Mouse (Mus musculus) ES-Bruce4 (cell line): ENCODE data around the gene Mrpl50. TPM values are rescaled to one million over a fixed set of nuclear protein-coding genes. Genes with fewer than 3 reads are reported as not detected.

Experiments
- H3K27ac ChIP-seq: 2 replicates; pipeline ENCODE4 v1.5.1; 2012; ENCODE audit warnings: low read length, inconsistent platforms; ENCODE audit not compliant: insufficient read depth
- H3K27me3 ChIP-seq: 2 replicates; pipeline ENCODE4 v1.6.1; 2012; ENCODE audit warnings: mild to moderate bottlenecking, low read length, inconsistent platforms; ENCODE audit not compliant: control insufficient read depth, poor library complexity, insufficient read depth, severe bottlenecking
- H3K36me3 ChIP-seq: 2 replicates; pipeline ENCODE4 v1.6.1; 2012; ENCODE audit warnings: inconsistent platforms, mild to moderate bottlenecking, low read length, moderate library complexity; ENCODE audit not compliant: control insufficient read depth, poor library complexity, insufficient read depth, severe bottlenecking
- H3K4me1 ChIP-seq: one replicate; pipeline ENCODE4 v1.8.1; 2011; ENCODE audit warnings: low read length; ENCODE audit not compliant: control insufficient read depth, insufficient read depth
- H3K4me3 ChIP-seq: 2 replicates; pipeline ENCODE4 v1.5.1; 2011; ENCODE audit warnings: low read depth, mild to moderate bottlenecking, low read length
- H3K9ac ChIP-seq: 2 replicates; pipeline ENCODE4 v1.6.1; 2012; ENCODE audit warnings: low read depth, mild to moderate bottlenecking, inconsistent platforms; ENCODE audit not compliant: poor library complexity, severe bottlenecking
- H3K9me3 ChIP-seq: replicated peaks from 2 replicates; pipeline ENCODE4 v1.6.1; 2012; ENCODE audit warnings: mild to moderate bottlenecking, low read length, inconsistent platforms; ENCODE audit not compliant: control insufficient read depth, poor library complexity, insufficient read depth, severe bottlenecking
- CTCF ChIP-seq: IDR thresholded peaks from one replicate; pipeline ENCODE4 v1.8.1; 2011; ENCODE audit warnings: low read depth, low read length
- EP300 ChIP-seq: IDR thresholded peaks from 2 replicates; pipeline ENCODE4 v1.6.1; 2011; ENCODE audit warnings: low read depth, low read length; ENCODE audit not compliant: insufficient read depth
- POLR2A ChIP-seq: IDR thresholded peaks from one replicate; pipeline ENCODE4 v1.8.1; 2011; ENCODE audit warnings: low read length; ENCODE audit not compliant: insufficient read depth
- polyA plus RNA-seq: library from polyadenylated mRNA; stranded (reverse); fragments of >200 nt; gene quantifications from 2 replicates; pipeline ENCODE4 v1.2.4, GENCODE M21; 2011; ENCODE audit warnings: low read depth; ENCODE audit not compliant: missing spikeins, insufficient read depth, insufficient read length

Mrpl50 gene
- polyA plus RNA-seq, 1 experiment = 44.4 TPM

DNA sequence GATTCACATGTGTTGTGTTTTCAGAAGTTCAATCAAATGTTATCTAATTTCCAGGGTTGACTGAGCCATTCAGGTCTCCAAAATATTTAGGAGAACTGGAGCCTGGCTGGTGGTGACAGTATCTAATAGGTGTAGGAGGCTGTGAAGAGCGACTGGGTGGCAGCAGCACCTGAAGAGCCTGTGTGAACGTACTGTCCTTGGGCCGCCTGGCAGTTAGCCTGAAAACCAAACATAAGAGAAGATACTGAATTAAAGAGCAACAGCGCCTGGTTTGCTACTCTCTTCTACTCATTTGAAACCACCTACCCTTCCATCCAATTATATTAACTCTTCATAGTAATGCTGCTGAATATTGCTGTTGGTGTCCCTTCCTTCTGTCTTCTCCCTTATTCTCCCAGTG is 15.8 kb upstream of the Mrpl50 start:
- Histone ChIP-seq H3K27me3 (no peaks in the 10 kb centered on the region), H3K9me3 (no peaks in the 10 kb centered on the region), H3K27ac (no peak overlapping the region), H3K36me3 (no peaks in the 10 kb centered on the region), H3K4me3 (no peak overlapping the region), H3K4me1 (no peaks in the 10 kb centered on the region), H3K9ac (no peak overlapping the region)
- TF ChIP-seq EP300 = no peak
- no peak for TF ChIP-seq CTCF
- TF ChIP-seq POLR2A = no peak

DNA sequence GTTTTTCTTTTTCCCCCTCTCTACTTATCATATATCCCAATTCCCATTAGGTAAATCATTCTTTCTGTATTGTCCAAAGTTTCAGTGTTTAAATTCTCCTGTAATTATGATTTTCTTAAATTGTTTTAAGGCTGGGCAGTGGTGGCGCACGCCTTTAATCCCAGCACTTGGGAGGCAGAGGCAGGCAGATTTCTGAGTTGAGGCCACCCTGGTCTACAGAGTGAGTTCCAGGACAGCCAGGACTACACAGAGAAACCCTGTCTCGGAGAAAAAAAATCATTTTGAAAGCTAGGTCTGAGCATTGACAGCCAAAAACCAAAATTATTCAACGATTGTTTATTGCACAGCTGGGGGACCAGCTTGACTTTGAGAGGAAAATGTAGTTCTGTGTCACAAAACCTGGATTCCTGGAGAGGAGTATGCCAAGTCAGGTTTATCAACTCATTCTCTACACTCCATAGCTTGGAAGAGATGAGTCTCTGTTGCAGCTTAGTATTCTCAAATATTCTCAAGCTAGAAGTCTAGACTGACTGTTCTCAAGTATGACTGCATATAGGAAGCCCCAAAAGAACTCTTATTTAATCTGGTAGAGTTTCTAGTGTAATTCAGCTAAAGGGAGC is 14.9 kb upstream of the Mrpl50 start:
- Histone ChIP-seq H3K36me3 (no peaks in the 10 kb centered on the region), H3K9ac (no peak overlapping the region), H3K9me3 (no peaks in the 10 kb centered on the region), H3K4me3 (no peak overlapping the region), H3K4me1 (no peaks in the 10 kb centered on the region), H3K27me3 (no peaks in the 10 kb centered on the region), H3K27ac (no peak overlapping the region)
- TF ChIP-seq CTCF (no peak), POLR2A (no peak), EP300 (no peak)

DNA sequence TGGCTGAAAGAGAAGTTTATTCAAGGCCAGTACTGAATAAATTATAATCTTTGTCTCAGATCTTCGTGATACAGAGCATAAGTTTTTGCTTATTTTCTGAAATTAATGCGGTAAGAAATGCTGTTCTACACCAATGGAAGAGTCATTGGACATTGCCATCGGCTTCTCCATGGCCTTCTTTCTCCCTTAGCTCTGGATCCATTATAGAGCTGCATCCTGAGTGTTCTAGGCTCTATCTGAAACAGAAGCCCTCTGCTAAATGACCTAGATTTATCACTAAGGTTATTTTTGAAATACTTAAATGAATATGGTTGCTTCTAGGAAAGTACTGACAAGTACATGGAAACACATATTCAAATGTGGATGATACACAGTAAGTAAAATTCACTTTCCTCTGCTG is 14.1 kb upstream of the Mrpl50 start:
- Histone ChIP-seq H3K27ac (no peak overlapping the region), H3K4me1 (no peaks in the 10 kb centered on the region), H3K9ac (no peak overlapping the region), H3K36me3 (0 out of 2 replicates have a peak, but pooled peaks cover under 1% of the 10 kb centered on the region), H3K4me3 (no peak overlapping the region), H3K9me3 (no peaks in the 10 kb centered on the region), H3K27me3 (no peaks in the 10 kb centered on the region)
- TF ChIP-seq POLR2A (no peak), EP300 (no peak), CTCF (no peak)

DNA sequence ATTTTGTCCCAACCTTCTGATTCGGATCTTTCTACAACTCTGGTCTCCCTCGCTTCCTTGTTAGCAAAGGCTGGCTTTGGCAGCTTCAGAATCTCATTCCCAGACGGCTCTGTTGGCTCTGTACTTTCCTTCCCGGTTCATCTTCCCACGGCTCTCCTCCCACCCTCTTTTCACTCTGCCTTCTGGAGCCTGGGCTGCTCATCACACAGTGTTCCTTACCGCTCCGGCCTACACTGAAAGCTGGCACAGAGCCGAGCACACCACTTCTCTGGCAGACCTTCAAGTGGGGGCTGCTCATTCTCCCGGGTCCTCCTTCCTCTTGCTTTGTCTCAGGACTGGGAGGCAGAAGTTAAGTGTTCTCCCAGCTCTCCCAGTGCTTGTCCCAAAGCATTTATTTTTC is 1.7 kb upstream of the Mrpl50 start:
- Histone ChIP-seq H3K4me1 (no peaks in the 10 kb centered on the region), H3K4me3 (no peak overlapping the region), H3K36me3 (no peaks in the 10 kb centered on the region), H3K9ac (no peak overlapping the region), H3K27me3 (no peaks in the 10 kb centered on the region), H3K27ac (no peak overlapping the region), H3K9me3 (no peaks in the 10 kb centered on the region)
- TF ChIP-seq CTCF = no peak
- no peak for TF ChIP-seq EP300
- no peak for TF ChIP-seq POLR2A

DNA sequence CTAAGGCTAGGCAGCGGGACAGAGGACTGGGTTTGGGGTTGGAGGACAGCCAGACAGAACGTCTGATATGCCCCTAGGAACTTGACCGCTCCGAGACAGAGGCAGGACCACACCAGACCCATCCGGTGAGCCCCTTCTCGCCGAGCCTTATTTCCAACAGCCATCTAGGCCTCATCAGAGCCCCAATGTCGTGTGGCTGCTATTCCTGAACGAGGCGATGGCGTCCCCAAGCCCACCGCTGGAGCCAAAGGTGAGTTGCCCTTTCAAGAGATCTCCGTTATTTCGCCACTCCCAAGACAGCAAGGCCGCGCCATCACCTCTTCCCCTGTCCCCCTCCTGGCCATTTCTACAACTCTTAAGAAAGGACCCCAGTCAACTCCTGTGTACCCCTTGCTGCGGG is 453 bp upstream of the Mrpl50 start:
- Histone ChIP-seq H3K27me3 (no peaks in the 10 kb centered on the region), H3K36me3 (no peaks in the 10 kb centered on the region), H3K27ac (no peak overlapping the region), H3K4me3 (peak overlapping the region; percentile 92), H3K4me1 (no peaks in the 10 kb centered on the region), H3K9me3 (no peaks in the 10 kb centered on the region), H3K9ac (peak overlapping the region; percentile 16; the same call in 1 of the 2 replicates)
- no peak for TF ChIP-seq EP300
- no peak for TF ChIP-seq CTCF
- no peak for TF ChIP-seq POLR2A

DNA sequence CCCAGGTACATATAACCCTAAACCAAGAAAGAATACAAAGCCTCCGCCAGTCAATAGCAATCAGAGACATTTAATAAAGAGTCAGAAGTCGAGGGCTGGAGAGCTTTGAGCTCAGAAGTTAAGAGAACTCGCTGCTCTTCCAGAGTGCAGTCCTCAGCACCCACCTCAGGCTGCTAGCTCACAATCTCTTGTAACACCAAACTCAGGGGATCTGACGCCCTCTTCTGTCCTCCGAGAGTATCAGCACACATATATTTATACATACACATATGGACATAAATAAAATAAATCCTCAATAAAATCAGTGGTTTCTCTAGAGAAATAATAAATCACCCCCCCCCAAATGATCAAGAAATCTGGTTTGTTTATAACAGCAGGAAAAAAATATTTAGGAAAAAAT is 1.4 kb downstream of the Mrpl50 start:
- Histone ChIP-seq H3K27me3 (no peaks in the 10 kb centered on the region), H3K4me3 (no peak overlapping the region), H3K9ac (no peak overlapping the region), H3K27ac (no peak overlapping the region), H3K36me3 (peaks cover 1% of the 10 kb centered on the region), H3K9me3 (no peaks in the 10 kb centered on the region), H3K4me1 (no peaks in the 10 kb centered on the region)
- no peak for TF ChIP-seq POLR2A
- no peak for TF ChIP-seq EP300
- peak; percentile 36 for TF ChIP-seq CTCF
